In genomic region chr4:43629106-43629817, GRCm38 (mm10) we compare ENCODE assay signal across 8 mouse cellular contexts. TPM values are rescaled to one million over a fixed set of nuclear protein-coding genes. Genes with fewer than 3 reads are reported as not detected.
DNase-seq lines count a peak whose midpoint lies in the region; ATAC-seq and TF ChIP-seq lines count a peak whose summit lies in the region.

No protein-coding gene starts in this region.

- H3K27me3 ChIP-seq in cerebellum, adult 2 months (ENCODE audit: control insufficient read depth, insufficient read depth, low read length): no peaks in the 10 kb centered on the region
- peaks cover 7% of the 10 kb centered on the region for H3K27me3 ChIP-seq in thymus, adult 2 months (ENCODE audit: control insufficient read depth, insufficient read depth, low read length)

- ATAC-seq in cerebellum, adult (ENCODE audit: insufficient number of reproducible peaks, low FRiP score, low TSS enrichment): no peak

- H3K4me3 ChIP-seq in cerebellum, adult 2 months (replicated peaks; ENCODE audit: insufficient read depth, low read depth, low read length): peak overlapping the region; percentile 7
- H3K4me3 ChIP-seq in thymus, adult 2 months (ENCODE audit: control insufficient read depth, insufficient read depth, low read length): no peak overlapping the region

- TF ChIP-seq CTCF in cerebellum, adult 2 months (IDR thresholded peaks at IDR 0.05; ENCODE audit: borderline replicate concordance, insufficient read depth, low read depth, low read length): no peak
- no peak for TF ChIP-seq CTCF in thymus, adult 2 months (IDR thresholded peaks at IDR 0.05; ENCODE audit: borderline replicate concordance, control insufficient read depth, extremely low read depth, insufficient read depth, low read length, poor library complexity)

- H3K4me1 ChIP-seq in cerebellum, adult 2 months (ENCODE audit: control insufficient read depth, insufficient read depth, low read length): peaks cover 28% of the 10 kb centered on the region
- peaks cover 5% of the 10 kb centered on the region for H3K4me1 ChIP-seq in thymus, adult 2 months (replicated peaks; ENCODE audit: control insufficient read depth, insufficient read depth, low read length)

- H3K27ac ChIP-seq in cerebellum, adult 2 months (ENCODE audit: insufficient read depth, low read length): 0 out of 2 replicates have a peak overlapping the region, but pooled peaks have one; percentile 17
- no peak overlapping the region for H3K27ac ChIP-seq in thymus, adult 2 months (ENCODE audit: control insufficient read depth, insufficient read depth, low read length)

- H3K36me3 ChIP-seq in thymus, adult 2 months (ENCODE audit: control insufficient read depth, insufficient read depth, low read length): no peaks in the 10 kb centered on the region

- TF ChIP-seq POLR2A in cerebellum, adult 2 months (IDR thresholded peaks at IDR 0.05; ENCODE audit: borderline replicate concordance, insufficient read depth, low read length): no peak
- TF ChIP-seq POLR2A in thymus, adult 2 months (IDR thresholded peaks at IDR 0.05; ENCODE audit: control insufficient read depth, extremely low read depth, insufficient read depth, low read length, poor library complexity): no peak

- peak; percentile 54 to 66 for DNase-seq in cerebellum, adult 2 months
- peak; percentile 9 to 58 for DNase-seq in spleen, postnatal 4 days (ENCODE audit: low spot score in 2 of 2)
- DNase-seq in spleen, adult 12 weeks (ENCODE audit: low spot score): no peak
- peak; percentile 43 for DNase-seq in liver
- no peak for DNase-seq in left cerebral cortex, adult 11 months (ENCODE audit: low spot score)
- no peak for DNase-seq in ovary, adult 18-20 months (ENCODE audit: low spot score)
- no peak for DNase-seq in thymus, adult 2 months

- 15% methylated on average over 20 of the region's 20 CpGs for WGBS in cerebellum, adult 2 months
- 70% methylated on average over 20 of the region's 20 CpGs for whole genome bisulfite sequencing in thymus, adult 2 months

RNA-seq across cellular contexts. Expression of gene Npr2, which starts 2.5 kb away (rescaled TPM):
- polyA plus RNA-seq in cerebellum, adult 2 months (2012; rRNA removed): 140 and 145 TPM in 2 replicates
- polyA plus RNA-seq in thymus, adult 2 months (2012; rRNA removed): 5.2 and 6.3 TPM in 2 replicates

RNA-seq across cellular contexts. Expression of gene Spag8, which starts 24.1 kb away (rescaled TPM):
- polyA plus RNA-seq in cerebellum, adult 2 months (2012; rRNA removed): 3.8 and 5.7 TPM in 2 replicates
- 1.00 and 1.0 TPM in 2 replicates for polyA plus RNA-seq in thymus, adult 2 months (2012; rRNA removed)

RNA-seq across cellular contexts. Expression of gene Hint2, which starts 27.0 kb away (rescaled TPM):
- polyA plus RNA-seq in cerebellum, adult 2 months (2012; rRNA removed): 94.3 and 99.6 TPM in 2 replicates
- polyA plus RNA-seq in thymus, adult 2 months (2012; rRNA removed): 28.8 and 41.5 TPM in 2 replicates

RNA-seq across cellular contexts. Expression of gene Tmem8b, which starts 39.5 kb away (rescaled TPM):
- 21.2 and 21.8 TPM in 2 replicates for polyA plus RNA-seq in cerebellum, adult 2 months (2012; rRNA removed)
- 9.0 and 10.0 TPM in 2 replicates for polyA plus RNA-seq in thymus, adult 2 months (2012; rRNA removed)

RNA-seq across cellular contexts. Expression of gene Fam221b, which starts 39.7 kb away (rescaled TPM):
- polyA plus RNA-seq in cerebellum, adult 2 months (2012; rRNA removed): 0.77 and 1.0 TPM in 2 replicates
- 0.03 TPM in 1 of 2 replicates, not detected in the other for polyA plus RNA-seq in thymus, adult 2 months (2012; rRNA removed)

Comparison
In these comparisons a context has a peak if more than half of its experiments do, and no peak if none do; other contexts are left out.
1. DNase-seq: peak in cerebellum, adult 2 months (2 of 2), spleen, postnatal 4 days (2 of 2) and liver (single experiment); none in spleen, adult 12 weeks (single experiment), left cerebral cortex, adult 11 months (single experiment), ovary, adult 18-20 months (single experiment) and thymus, adult 2 months (single experiment).
2. RNA of gene Npr2, which starts 2.5 kb away (polyA plus RNA-seq): 140 to 145 TPM in cerebellum, adult 2 months; 5.2 to 6.3 TPM in thymus, adult 2 months; every median in the first group is over 10 times any median in the second.